ENCODE assay signal across 25 mouse cellular contexts in the genomic region with DNA sequence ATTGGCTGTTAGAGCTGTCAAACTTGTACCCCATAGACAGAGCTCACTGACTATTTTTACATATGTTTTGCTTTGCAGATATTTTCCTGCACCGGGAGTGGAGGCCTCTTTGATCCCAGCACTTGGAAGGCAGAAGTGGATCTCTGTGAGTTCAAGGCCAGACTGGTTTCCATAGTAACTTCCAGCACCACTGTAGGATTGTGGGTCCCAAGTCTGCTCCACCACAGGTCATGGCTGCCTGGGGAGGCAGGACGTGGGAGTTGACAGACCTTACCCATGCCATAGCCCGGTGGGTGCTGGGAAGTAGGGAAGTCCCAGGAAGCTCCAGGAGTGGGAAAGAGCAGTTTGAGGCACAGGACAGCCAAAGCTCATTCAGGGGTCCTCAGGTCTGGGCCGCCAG.
DNase-seq lines count a peak whose midpoint lies in the region; ATAC-seq and TF ChIP-seq lines count a peak whose summit lies in the region.
"Had no signal": no experiment of that assay in that cellular context is flagged by ENCODE, and none has a peak within 500 bp of the region (broad histone marks: within the 10 kb centered on the region; RNA-seq: fewer than 3 reads in every experiment).

No protein-coding gene starts in this region.

- H3K4me2 ChIP-seq in midbrain, embryonic 14.5 days (ENCODE audit: low read length), result no peak overlapping the region
- H3K4me2 ChIP-seq in midbrain, postnatal 0 days (ENCODE audit: low read depth, low read length, poor library complexity, severe bottlenecking), result no peak overlapping the region
- H3K4me2 ChIP-seq in intestine, embryonic 15.5 days (replicated peaks), result no peak overlapping the region
- H3K4me2 ChIP-seq: heart, embryonic 11.5 days; hindbrain, embryonic 13.5 days; liver, embryonic 12.5 days; midbrain, embryonic 12.5 days had no signal

- H3K36me3 ChIP-seq in midbrain, embryonic 14.5 days (ENCODE audit: control insufficient read depth, insufficient read depth, low read length), result no peaks in the 10 kb centered on the region
- no peaks in the 10 kb centered on the region for H3K36me3 ChIP-seq in midbrain, postnatal 0 days (ENCODE audit: insufficient read depth, low read length)
- H3K36me3 ChIP-seq in ES-E14 (ENCODE audit: control insufficient read depth, insufficient read depth, low read length, poor library complexity, severe bottlenecking), result no peaks in the 10 kb centered on the region
- H3K36me3 ChIP-seq in intestine, embryonic 15.5 days, result no peaks in the 10 kb centered on the region
- H3K36me3 ChIP-seq: hindbrain, embryonic 13.5 days; liver, embryonic 12.5 days; midbrain, embryonic 12.5 days had no signal

- no peaks in the 10 kb centered on the region for H3K9me3 ChIP-seq in midbrain, embryonic 14.5 days (ENCODE audit: control insufficient read depth, low read length)
- no peaks in the 10 kb centered on the region for H3K9me3 ChIP-seq in midbrain, postnatal 0 days (ENCODE audit: low read length)
- no peaks in the 10 kb centered on the region for H3K9me3 ChIP-seq in ES-E14 (ENCODE audit: control insufficient read depth, insufficient read depth, low read depth, low read length)
- no peaks in the 10 kb centered on the region for H3K9me3 ChIP-seq in intestine, embryonic 15.5 days
- H3K9me3 ChIP-seq: hindbrain, embryonic 13.5 days; liver, embryonic 12.5 days; midbrain, embryonic 12.5 days had no signal

- no peak overlapping the region for H3K27ac ChIP-seq in midbrain, embryonic 14.5 days (replicated peaks; ENCODE audit: low read depth, low read length)
- no peak overlapping the region for H3K27ac ChIP-seq in midbrain, postnatal 0 days (ENCODE audit: low read depth, low read length)
- no peak overlapping the region for H3K27ac ChIP-seq in ES-E14 (ENCODE audit: insufficient read depth, low read depth, low read length, poor library complexity, severe bottlenecking)
- no peak overlapping the region for H3K27ac ChIP-seq in intestine, embryonic 15.5 days
- H3K27ac ChIP-seq: hindbrain, embryonic 13.5 days; liver, embryonic 12.5 days; midbrain, embryonic 12.5 days had no signal

- H3K4me1 ChIP-seq in midbrain, embryonic 14.5 days (ENCODE audit: control insufficient read depth, insufficient read depth, low read length), result no peaks in the 10 kb centered on the region
- H3K4me1 ChIP-seq in midbrain, postnatal 0 days (ENCODE audit: insufficient read depth, low read length), result no peaks in the 10 kb centered on the region
- H3K4me1 ChIP-seq in ES-E14 (ENCODE audit: control insufficient read depth in 2 of 2, insufficient read depth in 2 of 2, low read length in 2 of 2, poor library complexity in 1 of 2), result no peaks in the 10 kb centered on the region
- no peaks in the 10 kb centered on the region for H3K4me1 ChIP-seq in intestine, embryonic 15.5 days (replicated peaks)
- H3K4me1 ChIP-seq: hindbrain, embryonic 13.5 days; liver, embryonic 12.5 days; midbrain, embryonic 12.5 days had no signal

- H3K4me3 ChIP-seq in midbrain, embryonic 14.5 days (replicated peaks; ENCODE audit: low read depth, low read length), result no peak overlapping the region
- no peak overlapping the region for H3K4me3 ChIP-seq in midbrain, postnatal 0 days (ENCODE audit: low read depth, low read length)
- peak overlapping the region; percentile 27 to 53; a peak in 2 of 4 replicates for H3K4me3 ChIP-seq in ES-E14 (ENCODE audit: insufficient read depth in 1 of 2, low read depth in 1 of 2, low read length in 2 of 2, poor library complexity in 1 of 2, severe bottlenecking in 1 of 2)
- no peak overlapping the region for H3K4me3 ChIP-seq in intestine, embryonic 15.5 days (replicated peaks)
- H3K4me3 ChIP-seq: hindbrain, embryonic 13.5 days; liver, embryonic 12.5 days; midbrain, embryonic 12.5 days had no signal

- no peak overlapping the region for H3K9ac ChIP-seq in midbrain, embryonic 14.5 days (replicated peaks; ENCODE audit: low read length)
- H3K9ac ChIP-seq in midbrain, postnatal 0 days (replicated peaks; ENCODE audit: low read length, poor library complexity, severe bottlenecking), result no peak overlapping the region
- H3K9ac ChIP-seq in ES-E14 (ENCODE audit: insufficient read depth, low read depth, low read length, poor library complexity, severe bottlenecking), result no peak overlapping the region
- H3K9ac ChIP-seq in intestine, embryonic 15.5 days, result no peak overlapping the region
- H3K9ac ChIP-seq: hindbrain, embryonic 13.5 days; liver, embryonic 12.5 days; liver, postnatal 0 days; midbrain, embryonic 12.5 days had no signal

- peak; percentile 48; the same call in 1 of the 2 replicates for ATAC-seq in midbrain, embryonic 14.5 days (ENCODE audit: low FRiP score, low TSS enrichment)
- ATAC-seq in midbrain, postnatal 0 days (ENCODE audit: low FRiP score), result no peak
- ATAC-seq in megakaryocyte-erythroid progenitor cell, adult 5-6 weeks (replicated peaks; ENCODE audit: low FRiP score, low TSS enrichment, poor library complexity, severe bottlenecking), result no peak
- no peak for ATAC-seq in intestine, embryonic 15.5 days
- ATAC-seq: forebrain, embryonic 14.5 days; intestine, postnatal 0 days; liver, embryonic 12.5 days; liver, postnatal 0 days had no signal

- no peaks in the 10 kb centered on the region for H3K27me3 ChIP-seq in midbrain, embryonic 14.5 days (ENCODE audit: control insufficient read depth, insufficient read depth, low read length)
- H3K27me3 ChIP-seq in midbrain, postnatal 0 days (ENCODE audit: insufficient read depth, low read length), result no peaks in the 10 kb centered on the region
- H3K27me3 ChIP-seq in intestine, embryonic 15.5 days (replicated peaks), result no peaks in the 10 kb centered on the region
- H3K27me3 ChIP-seq: hindbrain, embryonic 13.5 days; liver, embryonic 12.5 days; midbrain, embryonic 12.5 days had no signal

- no peak for TF ChIP-seq CTCF in midbrain, postnatal 0 days (IDR thresholded peaks at IDR 0.05)

- 59% methylated on average over 4 of the region's 4 CpGs for WGBS in midbrain, embryonic 14.5 days
- 64% methylated on average over 4 of the region's 4 CpGs for WGBS in midbrain, postnatal 0 days
- 79% methylated on average over 4 of the region's 4 CpGs for WGBS in intestine, embryonic 15.5 days

- in situ Hi-C loops in ES-E14 (cut with MboI; ENCODE audit: low sequenced_read_pairs in 2 of 2, unreplicated experiment in 2 of 2), result no loop called here

- peak; percentile 5 for DNase-seq in adrenal gland, adult 8-10 months
- DNase-seq in adrenal gland, postnatal 10 days, result no peak
- DNase-seq in midbrain, embryonic 14.5 days, result no peak
- no peak for DNase-seq in midbrain, postnatal 0 days (ENCODE audit: low spot score)
- DNase-seq in ES-E14 (ENCODE audit: low read depth, low spot score), result no peak
- DNase-seq: cerebellum, adult 8-10 months; cerebellum, postnatal 25 days; gastrocnemius, postnatal 25 days; heart, adult 11 months; heart, postnatal 4 days; kidney, adult 9 months; kidney, postnatal 4 days; layer of hippocampus, postnatal 36 days; left cerebral cortex, postnatal 4 days; liver, postnatal 0 days; lung, postnatal 36 days; thymus, adult 2 months had no signal

TF ChIP-seq in ES-E14, 5 proteins besides CTCF, POLR2A, EP300 and RAD21:
- TF ChIP-seq MAFK (IDR thresholded peaks at IDR 0.05; ENCODE audit: insufficient read depth, low read depth, low read length), result no peak
- no peak for TF ChIP-seq ZC3H11A (IDR thresholded peaks at IDR 0.05; ENCODE audit: borderline replicate concordance, low read depth, low read length)
- no peak for TF ChIP-seq CHD2 (IDR thresholded peaks at IDR 0.05; ENCODE audit: low read depth, low read length)
- no peak for TF ChIP-seq ZNF384 (IDR thresholded peaks at IDR 0.05; ENCODE audit: low read depth, low read length)
- no peak for TF ChIP-seq HCFC1 (IDR thresholded peaks at IDR 0.05; ENCODE audit: borderline replicate concordance, insufficient read depth, low read length)
TF ChIP-seq in ES-E14: peak in this region for 0.

Comparison
In these comparisons a context has a peak if more than half of its experiments do, and no peak if none do; other contexts are left out.
1. H3K4me3 ChIP-seq: peak in ES-E14 (2 of 2); none in midbrain, embryonic 14.5 days (single experiment), midbrain, postnatal 0 days (single experiment) and intestine, embryonic 15.5 days (single experiment).